Mouse (Mus musculus) ES-Bruce4 (cell line): ENCODE results near the gene Cutc. TPM values are rescaled to one million over a fixed set of nuclear protein-coding genes. Genes with fewer than 3 reads are reported as not detected.

Experiments used
- H3K27ac ChIP-seq: 2 replicates; pipeline ENCODE4 v1.5.1; 2012; ENCODE audit warnings: low read length, inconsistent platforms; ENCODE audit not compliant: insufficient read depth
- H3K27me3 ChIP-seq: 2 replicates; pipeline ENCODE4 v1.6.1; 2012; ENCODE audit warnings: mild to moderate bottlenecking, low read length, inconsistent platforms; ENCODE audit not compliant: control insufficient read depth, poor library complexity, insufficient read depth, severe bottlenecking
- H3K36me3 ChIP-seq: 2 replicates; pipeline ENCODE4 v1.6.1; 2012; ENCODE audit warnings: inconsistent platforms, mild to moderate bottlenecking, low read length, moderate library complexity; ENCODE audit not compliant: control insufficient read depth, poor library complexity, insufficient read depth, severe bottlenecking
- H3K4me1 ChIP-seq: one replicate; pipeline ENCODE4 v1.8.1; 2011; ENCODE audit warnings: low read length; ENCODE audit not compliant: control insufficient read depth, insufficient read depth
- H3K4me3 ChIP-seq: 2 replicates; pipeline ENCODE4 v1.5.1; 2011; ENCODE audit warnings: low read depth, mild to moderate bottlenecking, low read length
- H3K9ac ChIP-seq: 2 replicates; pipeline ENCODE4 v1.6.1; 2012; ENCODE audit warnings: low read depth, mild to moderate bottlenecking, inconsistent platforms; ENCODE audit not compliant: poor library complexity, severe bottlenecking
- H3K9me3 ChIP-seq: replicated peaks from 2 replicates; pipeline ENCODE4 v1.6.1; 2012; ENCODE audit warnings: mild to moderate bottlenecking, low read length, inconsistent platforms; ENCODE audit not compliant: control insufficient read depth, poor library complexity, insufficient read depth, severe bottlenecking
- CTCF ChIP-seq: IDR thresholded peaks from one replicate; pipeline ENCODE4 v1.8.1; 2011; ENCODE audit warnings: low read depth, low read length
- EP300 ChIP-seq: IDR thresholded peaks from 2 replicates; pipeline ENCODE4 v1.6.1; 2011; ENCODE audit warnings: low read depth, low read length; ENCODE audit not compliant: insufficient read depth
- POLR2A ChIP-seq: IDR thresholded peaks from one replicate; pipeline ENCODE4 v1.8.1; 2011; ENCODE audit warnings: low read length; ENCODE audit not compliant: insufficient read depth
- polyA plus RNA-seq: library from polyadenylated mRNA; stranded (reverse); fragments of >200 nt; gene quantifications from 2 replicates; pipeline ENCODE4 v1.2.4, GENCODE M21; 2011; ENCODE audit warnings: low read depth; ENCODE audit not compliant: missing spikeins, insufficient read depth, insufficient read length

Gene Cutc
- polyA plus RNA-seq, 1 experiment = 8.0 TPM

DNA sequence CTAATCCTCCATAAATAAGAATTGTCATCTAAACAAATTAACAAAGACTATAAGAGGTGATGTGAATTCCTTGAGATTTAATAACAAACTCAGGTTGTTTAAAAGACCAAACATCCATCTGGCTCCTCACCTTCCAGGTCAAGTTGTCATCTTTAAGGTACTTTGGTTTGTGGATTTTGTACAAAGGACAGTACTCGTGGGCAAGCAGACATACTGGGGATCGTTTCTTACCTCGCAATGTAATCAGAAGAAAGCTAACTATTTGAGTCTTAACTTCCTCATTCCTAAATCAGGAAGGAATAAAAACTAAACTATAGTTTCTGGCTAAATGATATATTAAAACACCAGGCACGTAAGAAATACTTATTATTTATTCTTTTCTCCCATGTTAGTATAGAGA, 17.8 kb downstream of the Cutc start:
- H3K4me3 ChIP-seq = no peak overlapping the region
- no peaks in the 10 kb centered on the region for H3K9me3 ChIP-seq
- H3K27ac ChIP-seq = no peak overlapping the region
- H3K36me3 ChIP-seq = no peaks in the 10 kb centered on the region
- TF ChIP-seq CTCF (no peak), POLR2A (no peak), EP300 (no peak)
- no peaks in the 10 kb centered on the region for H3K4me1 ChIP-seq
- H3K9ac ChIP-seq = no peak overlapping the region
- H3K27me3 ChIP-seq = no peaks in the 10 kb centered on the region

DNA sequence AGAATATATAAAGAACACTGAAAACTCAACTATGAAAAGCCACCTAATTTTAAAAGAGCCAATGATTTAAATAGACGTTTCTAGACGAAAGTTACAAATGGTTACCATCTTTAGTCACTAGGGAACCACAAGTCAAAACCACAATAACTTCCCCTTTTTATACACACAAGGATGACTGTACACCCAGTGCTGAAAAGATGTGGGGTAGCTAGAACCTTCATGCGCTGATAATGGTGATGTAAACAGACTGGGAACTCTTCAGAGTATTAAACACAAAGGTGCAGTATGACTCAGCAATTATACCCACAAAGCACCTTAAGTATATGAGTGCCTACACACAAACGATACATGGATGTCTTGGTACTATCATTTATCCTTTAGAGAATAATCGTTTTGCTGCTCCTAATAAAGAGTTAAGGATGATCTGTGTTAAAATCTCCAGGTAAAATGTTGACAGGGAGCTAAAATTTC, 18.7 kb downstream of the Cutc start:
- H3K4me1 ChIP-seq = no peaks in the 10 kb centered on the region
- no peaks in the 10 kb centered on the region for H3K9me3 ChIP-seq
- H3K36me3 ChIP-seq = no peaks in the 10 kb centered on the region

GRCm38 (mm10) chr19:43772311-43772710, 19.5 kb downstream of the Cutc start:
- Histone ChIP-seq H3K27me3 (no peaks in the 10 kb centered on the region), H3K9me3 (no peaks in the 10 kb centered on the region), H3K36me3 (no peaks in the 10 kb centered on the region), H3K4me1 (no peaks in the 10 kb centered on the region), H3K27ac (no peak overlapping the region), H3K9ac (no peak overlapping the region), H3K4me3 (no peak overlapping the region)
- TF ChIP-seq EP300 = no peak

More for the DNA sequence above, 18.7 kb downstream of the Cutc start:
- TF ChIP-seq POLR2A = no peak
- TF ChIP-seq EP300 = no peak
- no peak overlapping the region for H3K27ac ChIP-seq
- no peak overlapping the region for H3K9ac ChIP-seq
- H3K4me3 ChIP-seq = no peak overlapping the region
- H3K27me3 ChIP-seq = no peaks in the 10 kb centered on the region

DNA sequence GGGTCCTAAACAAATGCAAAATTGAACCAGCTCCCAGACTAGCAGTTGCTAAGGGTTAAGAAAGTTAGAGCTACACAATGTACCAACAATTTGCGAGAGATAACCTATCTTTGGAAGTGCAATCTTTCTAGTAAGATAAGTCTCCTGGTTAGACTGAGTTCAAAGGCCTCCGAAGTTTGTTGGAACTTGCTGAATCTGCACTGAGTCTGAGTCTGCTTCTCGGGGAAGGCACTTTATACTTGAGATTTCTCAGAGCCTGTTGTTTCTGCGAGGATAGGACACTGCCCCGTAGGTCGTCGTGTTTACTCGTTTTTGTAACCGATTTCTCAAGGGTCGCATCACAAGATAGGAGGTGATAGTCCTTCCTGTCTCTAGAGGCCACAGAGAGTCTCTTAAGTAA, 22.6 kb downstream of the Cutc start:
- no peak overlapping the region for H3K27ac ChIP-seq
- no peak overlapping the region for H3K9ac ChIP-seq
- H3K27me3 ChIP-seq = no peaks in the 10 kb centered on the region
- H3K4me3 ChIP-seq = no peak overlapping the region
- no peaks in the 10 kb centered on the region for H3K9me3 ChIP-seq
- TF ChIP-seq CTCF (no peak), POLR2A (no peak), EP300 (no peak)
- no peaks in the 10 kb centered on the region for H3K4me1 ChIP-seq
- no peaks in the 10 kb centered on the region for H3K36me3 ChIP-seq

GRCm38 (mm10) chr19:43776561-43776960, 23.8 kb downstream of the Cutc start:
- no peak overlapping the region for H3K9ac ChIP-seq
- H3K4me3 ChIP-seq = no peak overlapping the region
- no peaks in the 10 kb centered on the region for H3K4me1 ChIP-seq
- no peaks in the 10 kb centered on the region for H3K27me3 ChIP-seq
- no peak for TF ChIP-seq CTCF
- TF ChIP-seq POLR2A = no peak
- no peak for TF ChIP-seq EP300
- no peak overlapping the region for H3K27ac ChIP-seq
- H3K36me3 ChIP-seq = no peaks in the 10 kb centered on the region
- no peaks in the 10 kb centered on the region for H3K9me3 ChIP-seq

GRCm38 (mm10) chr19:43777308-43777707, 24.5 kb downstream of the Cutc start:
- no peaks in the 10 kb centered on the region for H3K4me1 ChIP-seq
- no peak overlapping the region for H3K9ac ChIP-seq
- no peaks in the 10 kb centered on the region for H3K27me3 ChIP-seq
- H3K9me3 ChIP-seq = no peaks in the 10 kb centered on the region
- H3K4me3 ChIP-seq = no peak overlapping the region
- H3K27ac ChIP-seq = no peak overlapping the region
- no peak for TF ChIP-seq CTCF
- no peak for TF ChIP-seq EP300
- no peak for TF ChIP-seq POLR2A
- no peaks in the 10 kb centered on the region for H3K36me3 ChIP-seq
